Mouse (Mus musculus): Measurements from ENCODE around the gene Myo3b. TPM values are rescaled to one million over a fixed set of nuclear protein-coding genes. Genes with fewer than 3 reads are reported as not detected.

Myo3b gene
- polyA plus RNA-seq, 1 experiment from 2014 or later = 0.04 TPM

GRCm38 (mm10) chr2:70284109-70284508, 245.2 kb downstream of the Myo3b start:
- DNase-seq (ENCODE audit: low spot score) = no peak
- 68% methylated on average over 1 of the region's 1 CpGs for WGBS
- Histone ChIP-seq H3K9me3 (no peaks in the 10 kb centered on the region), H3K4me3 (no peak overlapping the region), H3K4me1 (0 out of 2 replicates have a peak, but pooled peaks cover 3% of the 10 kb centered on the region), H3K27ac (replicated peaks) (no peak overlapping the region), H3K27me3 (replicated peaks; ENCODE audit: low read depth, poor library complexity, severe bottlenecking) (0 out of 2 replicates have a peak, but pooled peaks cover 5% of the 10 kb centered on the region), H3K36me3 (replicated peaks) (no peaks in the 10 kb centered on the region)

- H3K4me1 ChIP-seq = peaks cover 5% of the 10 kb centered on the region; the same call in 1 of the 2 replicates
- no peak for DNase-seq (ENCODE audit: low spot score)
- H3K9me3 ChIP-seq = no peaks in the 10 kb centered on the region
- no peak overlapping the region for H3K4me3 ChIP-seq
- 70% methylated on average over 5 of the region's 5 CpGs for WGBS
- no peak overlapping the region for H3K27ac ChIP-seq (replicated peaks)
- 0 out of 2 replicates have a peak, but pooled peaks cover 5% of the 10 kb centered on the region for H3K27me3 ChIP-seq (replicated peaks; ENCODE audit: low read depth, poor library complexity, severe bottlenecking)
- no peaks in the 10 kb centered on the region for H3K36me3 ChIP-seq (replicated peaks)
Measured at GRCm38 (mm10) chr2:70291063-70291462, 252.1 kb downstream of the Myo3b start.

- Histone ChIP-seq H3K27ac (replicated peaks) (no peak overlapping the region), H3K27me3 (replicated peaks; ENCODE audit: low read depth, poor library complexity, severe bottlenecking) (0 out of 2 replicates have a peak, but pooled peaks cover 4% of the 10 kb centered on the region), H3K4me3 (no peak overlapping the region), H3K36me3 (replicated peaks) (no peaks in the 10 kb centered on the region), H3K4me1 (peaks cover 5% of the 10 kb centered on the region; the same call in 1 of the 2 replicates), H3K9me3 (no peaks in the 10 kb centered on the region)
- DNase-seq (ENCODE audit: low spot score) = no peak
- WGBS = 57% methylated on average over 3 of the region's 3 CpGs
Measured at GRCm38 (mm10) chr2:70292776-70293175, 253.8 kb downstream of the Myo3b start.

GRCm38 (mm10) chr2:70302905-70303304, 264.0 kb downstream of the Myo3b start:
- no peak for DNase-seq (ENCODE audit: low spot score)
- Histone ChIP-seq H3K4me3 (no peak overlapping the region), H3K36me3 (replicated peaks) (no peaks in the 10 kb centered on the region), H3K9me3 (no peaks in the 10 kb centered on the region; the same call in 1 of the 2 replicates), H3K27ac (replicated peaks) (no peak overlapping the region), H3K4me1 (no peaks in the 10 kb centered on the region), H3K27me3 (replicated peaks; ENCODE audit: low read depth, poor library complexity, severe bottlenecking) (no peaks in the 10 kb centered on the region)

- no peak overlapping the region for H3K27ac ChIP-seq (replicated peaks)
- no peak overlapping the region for H3K4me3 ChIP-seq
- peaks cover 21% of the 10 kb centered on the region; the same call in 1 of the 2 replicates for H3K27me3 ChIP-seq (replicated peaks; ENCODE audit: low read depth, poor library complexity, severe bottlenecking)
- no peaks in the 10 kb centered on the region for H3K36me3 ChIP-seq (replicated peaks)
- WGBS = 70% methylated on average over 9 of the region's 9 CpGs
- H3K9me3 ChIP-seq = no peaks in the 10 kb centered on the region
- H3K4me1 ChIP-seq = peaks cover 16% of the 10 kb centered on the region
- DNase-seq (ENCODE audit: low spot score) = no peak
Measured at GRCm38 (mm10) chr2:70315125-70315524, 276.2 kb downstream of the Myo3b start.

DNA sequence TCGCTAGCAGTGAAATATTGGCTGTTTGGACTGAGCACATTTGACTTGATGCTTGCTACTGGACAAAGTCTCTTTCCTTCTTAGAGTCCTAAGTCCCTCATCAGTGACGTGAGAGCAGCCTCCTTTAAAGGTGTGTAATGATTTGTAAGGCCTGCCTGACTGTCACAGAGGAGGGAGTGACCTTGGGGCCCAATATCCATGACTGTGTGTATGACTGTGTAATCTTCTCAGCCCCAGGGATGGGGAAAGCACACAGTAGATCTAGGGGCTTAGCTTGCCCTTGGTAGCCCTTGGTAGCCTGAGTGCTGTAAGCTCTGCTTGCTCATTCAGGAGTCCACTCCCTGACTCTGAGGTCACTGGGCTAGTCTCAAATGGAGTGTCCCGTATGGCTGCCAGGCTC, 276.8 kb downstream of the Myo3b start:
- 79% methylated on average over 3 of the region's 3 CpGs for WGBS
- H3K27ac ChIP-seq (replicated peaks) = no peak overlapping the region
- no peaks in the 10 kb centered on the region for H3K9me3 ChIP-seq
- peaks cover 24% of the 10 kb centered on the region; the same call in 1 of the 2 replicates for H3K27me3 ChIP-seq (replicated peaks; ENCODE audit: low read depth, poor library complexity, severe bottlenecking)
- no peak for DNase-seq (ENCODE audit: low spot score)
- H3K4me3 ChIP-seq = no peak overlapping the region
- H3K36me3 ChIP-seq (replicated peaks) = no peaks in the 10 kb centered on the region
- peaks cover 16% of the 10 kb centered on the region for H3K4me1 ChIP-seq

DNA sequence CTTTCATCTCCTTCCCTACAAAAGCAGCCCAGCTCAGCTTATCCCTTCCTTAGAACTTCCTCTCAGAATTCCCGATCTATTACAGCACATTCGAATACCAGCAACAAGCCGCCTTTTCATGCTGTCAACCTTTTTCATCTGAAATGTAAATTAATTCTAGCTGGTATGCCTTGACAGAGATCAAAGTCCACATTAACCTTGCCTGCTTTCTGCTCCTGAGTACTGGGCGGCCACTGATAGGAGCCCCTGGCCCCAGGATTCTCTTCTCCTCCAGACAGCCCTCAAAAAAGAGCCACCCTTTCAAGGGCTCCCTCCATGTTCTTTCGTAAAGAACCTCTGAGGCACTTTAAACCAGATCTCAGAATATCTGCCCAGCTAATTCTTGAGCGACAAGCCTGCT, 278.9 kb downstream of the Myo3b start:
- no peak for DNase-seq (ENCODE audit: low spot score)
- Histone ChIP-seq H3K9me3 (no peaks in the 10 kb centered on the region), H3K27ac (replicated peaks) (no peak overlapping the region), H3K4me3 (no peak overlapping the region), H3K27me3 (replicated peaks; ENCODE audit: low read depth, poor library complexity, severe bottlenecking) (peaks cover 24% of the 10 kb centered on the region; the same call in 1 of the 2 replicates), H3K4me1 (peaks cover 19% of the 10 kb centered on the region), H3K36me3 (replicated peaks) (no peaks in the 10 kb centered on the region)
- WGBS = 19% methylated on average over 6 of the region's 6 CpGs

DNA sequence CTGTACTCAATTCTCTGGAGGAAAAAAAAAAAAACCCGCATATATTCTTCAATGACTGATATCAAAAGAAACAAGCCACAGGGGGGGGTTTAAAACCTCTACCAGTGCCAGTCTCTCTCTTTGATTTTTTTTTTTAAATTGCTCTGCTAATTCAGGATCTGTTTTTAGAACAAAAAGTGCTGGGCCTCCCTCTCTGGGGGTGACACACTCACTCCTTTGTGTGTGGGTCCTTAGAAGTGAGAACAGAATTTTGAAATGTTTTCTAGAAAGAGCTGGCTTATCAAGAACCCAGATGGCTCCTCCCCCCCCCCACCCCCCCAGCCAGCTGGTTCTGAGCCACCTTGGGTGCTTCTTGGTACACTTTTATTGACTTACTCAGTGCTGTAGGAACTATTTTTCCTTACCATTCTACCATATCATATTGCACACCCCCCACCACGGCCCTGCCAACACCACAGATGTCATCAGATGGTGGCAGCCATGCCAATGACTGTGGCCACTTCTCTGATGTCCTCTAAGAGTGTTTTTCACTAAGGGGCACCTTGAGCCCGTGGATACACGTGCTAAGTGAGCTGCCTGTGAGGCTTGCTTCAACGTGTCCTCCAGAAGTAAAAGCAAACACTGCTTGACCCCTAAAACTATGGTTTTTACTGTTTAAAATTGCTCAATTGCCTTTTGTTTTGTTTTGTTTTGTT, 280.1 kb downstream of the Myo3b start:
- Histone ChIP-seq H3K27me3 (replicated peaks; ENCODE audit: low read depth, poor library complexity, severe bottlenecking) (peaks cover 24% of the 10 kb centered on the region; the same call in 1 of the 2 replicates), H3K27ac (replicated peaks) (no peak overlapping the region), H3K9me3 (no peaks in the 10 kb centered on the region), H3K4me3 (no peak overlapping the region), H3K36me3 (replicated peaks) (no peaks in the 10 kb centered on the region), H3K4me1 (peaks cover 19% of the 10 kb centered on the region)
- no peak for DNase-seq (ENCODE audit: low spot score)
- WGBS = 59% methylated on average over 5 of the region's 5 CpGs

DNA sequence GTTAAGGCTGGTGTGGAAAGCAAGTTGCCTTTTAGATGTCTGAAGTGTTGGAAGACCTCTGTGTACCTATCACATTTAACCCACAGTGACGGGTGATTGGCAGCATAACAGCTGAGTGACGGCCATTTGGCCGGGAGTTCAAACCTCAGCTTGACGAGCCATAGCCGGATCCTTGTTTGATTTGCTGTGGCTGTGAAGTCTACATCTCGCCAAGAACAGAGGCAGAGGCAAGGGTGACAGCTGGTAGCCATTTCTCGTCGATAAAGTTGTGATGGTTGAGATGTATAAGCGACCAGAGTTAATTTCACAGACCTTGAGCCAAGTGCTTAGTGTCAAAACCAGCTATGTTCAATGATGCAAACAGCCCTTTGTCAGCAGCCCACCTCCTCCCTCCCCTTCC, 283.8 kb downstream of the Myo3b start:
- H3K4me1 ChIP-seq = peaks cover 17% of the 10 kb centered on the region
- peak; percentile 38 for DNase-seq (ENCODE audit: low spot score)
- no peak overlapping the region for H3K4me3 ChIP-seq
- WGBS = 71% methylated on average over 9 of the region's 9 CpGs
- H3K9me3 ChIP-seq = no peaks in the 10 kb centered on the region
- no peaks in the 10 kb centered on the region for H3K36me3 ChIP-seq (replicated peaks)
- no peak overlapping the region for H3K27ac ChIP-seq (replicated peaks)
- H3K27me3 ChIP-seq (replicated peaks; ENCODE audit: low read depth, poor library complexity, severe bottlenecking) = peaks cover 7% of the 10 kb centered on the region; the same call in 1 of the 2 replicates

DNA sequence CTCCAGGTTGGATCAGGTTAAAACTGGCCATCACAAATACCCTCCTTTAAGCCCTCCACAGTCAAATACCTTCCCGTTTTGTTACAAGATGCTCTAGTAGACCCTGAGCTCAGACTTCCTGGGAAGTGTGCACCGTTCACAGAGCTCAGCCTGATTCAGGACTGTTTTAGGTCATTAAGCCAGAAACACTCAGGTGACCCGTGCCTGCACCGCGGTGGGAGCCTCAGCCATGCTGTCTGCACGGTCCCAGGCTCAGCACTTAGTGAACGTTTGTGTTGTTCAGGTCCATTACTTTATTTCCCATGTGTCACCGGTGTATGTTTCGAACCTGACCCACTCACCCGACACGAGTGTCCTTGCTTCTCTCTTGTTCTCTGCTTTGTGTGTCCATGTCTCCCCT, 288.7 kb downstream of the Myo3b start:
- Histone ChIP-seq H3K27me3 (replicated peaks; ENCODE audit: low read depth, poor library complexity, severe bottlenecking) (no peaks in the 10 kb centered on the region), H3K4me3 (no peak overlapping the region), H3K36me3 (replicated peaks) (no peaks in the 10 kb centered on the region), H3K27ac (replicated peaks) (no peak overlapping the region), H3K4me1 (no peaks in the 10 kb centered on the region), H3K9me3 (no peaks in the 10 kb centered on the region)
- 83% methylated on average over 11 of the region's 11 CpGs for WGBS
- no peak for DNase-seq (ENCODE audit: low spot score)

DNA sequence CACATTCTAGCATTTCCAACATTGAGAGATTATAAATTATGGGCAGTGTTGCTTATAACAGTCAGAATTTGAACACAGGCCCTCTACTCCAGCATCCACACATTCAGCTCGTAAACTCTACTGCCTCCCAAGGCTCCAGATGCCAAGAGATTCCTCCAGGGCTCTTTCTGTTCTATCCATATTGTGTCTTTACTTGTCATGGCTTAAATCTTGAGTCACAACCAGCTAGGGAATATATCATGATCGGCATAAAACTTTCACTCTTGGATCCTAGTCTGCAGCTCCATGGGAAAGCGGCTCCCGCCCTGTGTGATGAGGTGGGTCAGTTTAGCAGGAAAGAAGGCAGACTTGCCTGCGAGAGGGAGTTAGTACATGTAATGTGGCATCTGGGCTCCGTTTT, 294.0 kb downstream of the Myo3b start:
- H3K4me1 ChIP-seq = peaks cover 21% of the 10 kb centered on the region
- H3K27ac ChIP-seq (replicated peaks) = no peak overlapping the region
- WGBS = 92% methylated on average over 6 of the region's 6 CpGs
- no peaks in the 10 kb centered on the region for H3K9me3 ChIP-seq
- H3K4me3 ChIP-seq = no peak overlapping the region
- DNase-seq (ENCODE audit: low spot score) = no peak
- no peaks in the 10 kb centered on the region for H3K36me3 ChIP-seq (replicated peaks)
- H3K27me3 ChIP-seq (replicated peaks; ENCODE audit: low read depth, poor library complexity, severe bottlenecking) = peaks cover 8% of the 10 kb centered on the region; the same call in 1 of the 2 replicates

- Histone ChIP-seq H3K27me3 (replicated peaks; ENCODE audit: low read depth, poor library complexity, severe bottlenecking) (peaks cover 8% of the 10 kb centered on the region; the same call in 1 of the 2 replicates), H3K4me1 (peaks cover 25% of the 10 kb centered on the region), H3K4me3 (no peak overlapping the region), H3K9me3 (no peaks in the 10 kb centered on the region), H3K27ac (replicated peaks) (no peak overlapping the region), H3K36me3 (replicated peaks) (no peaks in the 10 kb centered on the region)
- DNase-seq (ENCODE audit: low spot score) = no peak
- 89% methylated on average over 6 of the region's 6 CpGs for whole genome bisulfite sequencing
Measured at GRCm38 (mm10) chr2:70333553-70333952, 294.6 kb downstream of the Myo3b start.

- no peaks in the 10 kb centered on the region for H3K36me3 ChIP-seq (replicated peaks)
- H3K9me3 ChIP-seq = no peaks in the 10 kb centered on the region
- H3K27ac ChIP-seq (replicated peaks) = no peak overlapping the region
- no peak overlapping the region for H3K4me3 ChIP-seq
- WGBS = 76% methylated on average over 6 of the region's 6 CpGs
- no peak for DNase-seq (ENCODE audit: low spot score)
- H3K4me1 ChIP-seq = peaks cover 39% of the 10 kb centered on the region
- H3K27me3 ChIP-seq (replicated peaks; ENCODE audit: low read depth, poor library complexity, severe bottlenecking) = peaks cover 12% of the 10 kb centered on the region; the same call in 1 of the 2 replicates
Measured at GRCm38 (mm10) chr2:70336551-70336950, 297.6 kb downstream of the Myo3b start.

Data from embryonic facial prominence, embryonic 10.5 days (tissue).